Mouse (Mus musculus) megakaryocyte, adult 5-6 weeks (primary cell): Measurements from ENCODE around the gene Slc16a10. TPM values are rescaled to one million over a fixed set of nuclear protein-coding genes. Genes with fewer than 3 reads are reported as not detected.
A peak's percentile ranks its signal among the peaks of the same experiment; 100 is the strongest.
"Not testable (repeated sequence)": the region's sequence is repeated elsewhere in the genome, so short reads cannot be mapped to it uniquely, and the experiment has no call there.

Source experiments
- ATAC-seq: 2 replicates; pipeline ENCODE4 v1.8.0; 2016; ENCODE audit warnings: mild to moderate bottlenecking, inconsistent platforms; ENCODE audit not compliant: poor library complexity, severe bottlenecking
- total RNA-seq, 2 experiments: library from RNA; stranded (forward) in 1 of 2; stranded (reverse) in 1 of 2; fragments of 153-499, 151-499 nt in 1 of 2; fragments of 221-1000, 200-1000 nt in 1 of 2; gene quantifications; 2 replicates each; pipeline versions ENCODE4 v1.2.3 to v1.2.4; 2015 to 2017

Gene Slc16a10
- total RNA-seq, 2 experiments from 2014 or later: 29.8 to 45.0 TPM

DNA sequence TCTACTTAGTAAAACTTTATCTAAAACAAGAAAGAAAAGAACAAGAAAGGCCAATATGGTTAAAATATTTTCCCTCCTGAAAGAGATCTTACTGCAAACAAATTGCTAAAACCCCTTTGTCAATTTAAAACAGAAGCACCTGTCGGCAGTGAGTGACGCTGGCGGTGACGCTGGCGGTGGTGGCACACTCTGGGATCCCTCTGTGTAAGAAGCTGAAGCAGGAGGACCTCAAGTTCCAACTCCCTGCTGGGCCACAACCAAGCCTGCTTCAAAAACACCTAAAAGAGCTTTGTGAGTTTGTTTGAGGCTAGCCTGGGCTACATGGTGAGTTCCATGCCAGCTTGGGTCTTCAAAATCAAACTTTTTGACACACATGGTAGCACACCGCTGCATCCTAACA, 107.1 kb downstream of the Slc16a10 start:
- ATAC-seq: no peak

- ATAC-seq: no peak
Observed at GRCm38 (mm10) chr10:40032897-40033296, 109.2 kb downstream of the Slc16a10 start.

GRCm38 (mm10) chr10:40030716-40031115, 111.3 kb downstream of the Slc16a10 start:
- ATAC-seq: no peak

GRCm38 (mm10) chr10:40029610-40030009, 112.4 kb downstream of the Slc16a10 start:
- no peak for ATAC-seq

DNA sequence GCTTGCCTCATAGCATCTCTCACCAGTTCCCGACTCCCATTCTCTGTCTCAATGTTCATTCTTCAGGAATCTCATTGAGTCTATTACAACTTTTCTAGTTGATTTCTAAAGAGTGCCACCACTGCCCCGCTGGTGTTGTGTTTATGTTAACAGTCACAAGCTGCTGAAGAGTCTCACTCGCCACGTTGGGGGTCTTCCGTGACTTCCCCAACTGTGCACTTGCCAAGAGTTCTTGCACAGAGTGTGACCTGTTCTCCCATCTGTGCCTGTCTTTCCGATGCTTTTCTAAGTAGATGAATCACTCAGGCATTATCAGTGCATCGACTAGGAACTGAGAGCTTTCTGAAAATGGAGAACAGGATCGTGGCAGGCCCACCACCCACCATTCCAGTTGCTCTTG, 114.0 kb downstream of the Slc16a10 start:
- ATAC-seq: no peak

GRCm38 (mm10) chr10:40026546-40026945, 115.5 kb downstream of the Slc16a10 start:
- no peak for ATAC-seq

DNA sequence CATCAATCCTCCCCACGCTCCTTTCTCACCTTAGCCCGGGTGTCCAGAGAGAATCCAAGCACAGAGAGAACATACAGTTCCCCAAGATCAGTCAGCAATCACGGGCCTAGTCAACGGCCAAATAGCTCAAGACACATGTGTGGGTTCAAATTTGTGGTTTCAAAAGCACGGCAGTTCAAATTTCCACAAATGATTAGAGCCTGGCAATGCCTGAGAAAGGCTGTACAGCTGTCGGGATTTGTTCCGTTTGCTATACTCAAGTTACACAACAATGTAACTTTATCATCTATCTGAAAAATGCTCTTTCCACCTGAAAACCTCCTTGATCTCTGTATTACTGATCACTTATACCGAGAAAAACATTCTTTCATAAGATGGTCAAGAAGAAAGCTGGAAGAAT, 116.5 kb downstream of the Slc16a10 start:
- no peak for ATAC-seq

DNA sequence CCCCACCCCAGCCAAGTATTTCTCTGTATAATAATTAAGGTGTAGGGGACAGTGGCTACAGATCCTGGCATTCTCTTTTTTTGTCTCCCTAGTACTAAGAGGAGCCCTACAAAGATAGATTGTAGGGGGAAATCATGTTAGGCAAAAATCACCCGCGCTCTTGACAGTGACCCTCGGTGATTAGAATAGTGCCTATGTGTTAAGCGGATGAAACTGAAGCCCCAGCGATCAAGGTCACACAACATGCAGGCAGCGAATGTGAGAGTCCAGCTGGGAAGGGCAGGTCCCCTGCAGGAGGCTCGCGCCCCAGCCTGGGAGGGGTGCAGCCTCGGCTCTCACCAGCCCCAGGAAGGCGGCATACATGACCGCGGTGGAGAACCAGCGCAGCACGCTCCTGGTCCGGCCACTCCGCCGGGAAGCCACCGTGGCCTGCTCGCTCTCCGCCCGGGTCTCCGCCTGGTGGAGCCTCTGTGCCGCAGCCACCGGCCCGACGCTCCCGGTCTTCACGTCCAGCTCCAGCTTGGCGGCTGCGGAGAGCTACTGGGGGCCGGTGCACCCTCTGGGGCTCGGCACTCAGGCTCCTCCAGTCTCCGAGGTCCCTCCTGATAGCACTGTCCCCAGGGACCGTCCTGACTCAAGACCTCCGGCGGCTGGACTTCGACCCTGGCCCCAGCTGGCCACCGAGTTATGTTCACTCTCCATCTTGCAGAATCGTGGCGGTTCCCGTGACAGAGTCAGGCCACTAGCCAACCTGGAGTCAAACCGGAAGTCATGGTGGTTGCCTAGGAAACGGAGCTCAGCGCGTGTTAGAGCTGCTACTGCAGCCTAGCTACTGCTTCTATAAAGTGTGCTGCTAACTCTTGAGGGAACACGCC, 117.3 kb downstream of the Slc16a10 start, which contains the start of gene Mfsd4b1:
Gene Mfsd4b1 (minus strand): TSS at position 715 of the 875 bp plus-strand sequence.
- peak; percentile 86 for ATAC-seq

DNA sequence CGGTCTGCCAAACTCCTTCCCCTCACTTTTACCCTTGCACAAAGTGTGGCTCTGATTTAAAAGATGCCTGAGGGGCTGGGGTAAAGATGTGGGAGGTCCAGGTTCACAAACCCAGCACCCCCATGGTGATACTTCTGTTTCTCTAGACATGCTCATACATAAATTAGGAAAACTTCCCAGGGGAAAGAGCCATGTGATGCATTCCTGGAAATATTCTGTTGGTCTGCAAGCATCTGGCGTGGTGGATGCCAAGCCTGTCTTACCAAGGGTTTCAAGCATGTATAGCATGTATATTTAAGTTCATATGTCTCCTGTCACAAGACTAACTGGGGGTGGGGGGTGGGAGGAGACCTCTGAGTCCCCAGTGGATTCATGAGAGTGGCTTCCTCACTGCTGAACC, 121.7 kb downstream of the Slc16a10 start:
- no peak for ATAC-seq

- no peak for ATAC-seq
Observed at GRCm38 (mm10) chr10:40019492-40019891, 122.6 kb downstream of the Slc16a10 start.

GRCm38 (mm10) chr10:40018261-40018860, 123.7 kb downstream of the Slc16a10 start:
- ATAC-seq: no peak

DNA sequence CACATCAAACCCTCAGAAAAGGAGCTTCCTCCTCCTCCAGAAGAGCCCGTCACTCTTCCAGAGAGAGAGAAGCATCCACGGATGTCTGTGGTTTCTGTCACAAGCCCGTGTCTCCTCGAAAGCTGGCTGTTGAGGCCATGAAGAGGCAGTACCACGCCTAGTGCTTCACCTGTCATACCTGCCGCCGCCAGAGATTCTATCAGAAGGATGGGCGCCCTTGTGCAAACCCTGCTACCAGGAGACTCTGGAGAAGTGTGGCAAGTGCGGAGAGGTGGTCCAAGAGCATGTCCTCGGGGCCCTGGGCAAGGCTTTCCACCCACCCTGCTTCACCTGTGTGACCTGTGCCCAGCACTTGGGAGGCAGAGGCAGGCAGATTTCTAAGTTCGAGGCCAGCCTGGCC, 132.5 kb downstream of the Slc16a10 start:
- no peak for ATAC-seq

GRCm38 (mm10) chr10:40008847-40009246, 133.2 kb downstream of the Slc16a10 start:
- ATAC-seq: not testable (repeated sequence)

GRCm38 (mm10) chr10:40007953-40008352, 134.1 kb downstream of the Slc16a10 start:
- no peak for ATAC-seq

- no peak for ATAC-seq
Observed at GRCm38 (mm10) chr10:40006963-40007362, 135.1 kb downstream of the Slc16a10 start.

GRCm38 (mm10) chr10:40000746-40001145, 141.3 kb downstream of the Slc16a10 start:
- ATAC-seq: no peak

DNA sequence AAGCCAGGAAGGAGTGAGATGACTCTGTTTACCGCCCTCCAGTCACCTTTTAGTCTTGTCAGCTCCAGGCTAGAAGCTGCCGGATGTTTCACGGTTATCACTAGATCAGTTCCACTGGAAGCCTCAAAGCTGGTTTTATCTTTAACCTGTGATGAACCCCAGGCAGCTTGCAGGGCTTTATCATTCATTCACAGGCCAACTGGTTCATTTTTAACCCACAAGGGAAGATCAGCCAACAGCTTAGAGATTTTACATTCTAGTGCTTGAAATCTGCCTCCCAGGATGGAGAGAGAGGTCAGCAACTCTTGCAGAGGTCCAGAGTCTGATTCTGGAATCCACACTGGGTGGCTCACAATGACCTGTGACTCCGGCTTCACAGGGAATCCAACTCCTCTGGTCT, 150.9 kb downstream of the Slc16a10 start:
- no peak for ATAC-seq

DNA sequence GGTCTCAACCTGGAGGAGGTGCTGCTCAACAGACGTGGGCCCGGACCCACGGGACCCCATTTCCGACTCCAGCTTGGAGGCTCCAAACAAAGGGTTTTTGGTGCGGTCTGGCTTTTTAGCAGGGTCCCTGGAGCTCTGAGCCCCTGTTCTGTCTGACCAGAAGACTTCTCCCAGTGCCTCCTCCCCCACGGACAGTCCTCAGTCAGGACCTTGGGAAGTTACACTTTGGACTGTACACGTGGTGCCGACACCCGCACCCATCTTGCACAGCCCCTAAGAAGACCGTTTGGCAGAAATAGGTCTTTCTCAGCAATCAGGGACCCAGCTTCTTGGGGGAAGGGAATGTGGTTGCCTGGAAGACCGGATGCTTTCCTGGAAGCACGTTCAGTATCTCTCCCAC, 155.6 kb downstream of the Slc16a10 start, which contains the start of gene Mfsd4b5:
Gene Mfsd4b5 (minus strand): TSS at position 181 of the 400 bp plus-strand sequence.
- ATAC-seq: no peak
